Mouse (Mus musculus): ENCODE results near the gene Nr1i3.

DNA sequence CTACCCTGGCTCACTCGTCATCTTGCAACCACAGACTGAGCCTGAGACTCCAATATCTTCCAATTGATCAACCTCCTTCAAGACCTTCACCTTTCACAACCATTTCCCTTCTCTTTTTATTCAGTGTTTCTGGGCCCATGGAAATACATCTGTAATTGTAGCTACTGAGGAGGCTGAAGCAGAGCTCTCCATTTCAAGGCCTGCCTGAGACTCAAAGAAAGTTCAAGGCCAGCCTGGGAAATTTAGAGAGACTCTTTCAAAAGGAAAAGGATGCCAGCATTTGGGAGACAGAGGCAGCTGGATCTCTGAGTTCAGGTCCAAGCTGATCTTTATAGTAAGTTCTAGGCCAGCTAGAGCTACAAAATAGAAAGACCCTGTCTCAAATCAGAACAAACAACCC lies 14.1 kb downstream of the Nr1i3 start:
- no peak for TF ChIP-seq CTCF (IDR thresholded peaks at IDR 0.05; ENCODE audit: borderline replicate concordance, control insufficient read depth, extremely low read depth, insufficient read depth, low read length, poor library complexity)
- TF ChIP-seq POLR2A (IDR thresholded peaks at IDR 0.05; ENCODE audit: control insufficient read depth, extremely low read depth, insufficient read depth, low read length, poor library complexity): no peak
